Mouse (Mus musculus) heart, adult 2 months (tissue): ENCODE results near the gene Ggact. TPM values are rescaled to one million over a fixed set of nuclear protein-coding genes. Genes with fewer than 3 reads are reported as not detected.

ENCODE experiments used
- DNase-seq, 2 experiments: peaks; one replicate each; pipeline ENCODE4 v3.0.0; 2021
- H3K27ac ChIP-seq: fragments of 200-600 bp; 2 replicates; pipeline ENCODE4 v1.8.1; 2022
- H3K27me3 ChIP-seq: fragments of 200-500 bp; 2 replicates; pipeline ENCODE4 v1.6.1; 2012; ENCODE audit warnings: mild to moderate bottlenecking, low read length, inconsistent platforms, mixed read lengths; ENCODE audit not compliant: control insufficient read depth, insufficient read depth
- H3K36me3 ChIP-seq: fragments of 200-500 bp; 2 replicates; pipeline ENCODE4 v1.6.1; 2012; ENCODE audit warnings: low read length, inconsistent platforms; ENCODE audit not compliant: control insufficient read depth, insufficient read depth
- H3K4me1 ChIP-seq: fragments of 200-500 bp; 2 replicates; pipeline ENCODE4 v1.6.1; 2011; ENCODE audit warnings: low read length; ENCODE audit not compliant: control insufficient read depth, insufficient read depth
- H3K4me3 ChIP-seq: fragments of 200-600 bp; 2 replicates; pipeline ENCODE4 v1.8.1; 2022
- H3K79me2 ChIP-seq: fragments of 200-500 bp; replicated peaks from 2 replicates; pipeline ENCODE4 v1.6.1; 2012; ENCODE audit warnings: mild to moderate bottlenecking, inconsistent platforms, low read length, moderate library complexity, mixed read lengths; ENCODE audit not compliant: control insufficient read depth, insufficient read depth
- H3K9ac ChIP-seq: fragments of 200-500 bp; 2 replicates; pipeline ENCODE4 v1.6.1; 2012; ENCODE audit warnings: low read depth, mild to moderate bottlenecking, control low read depth, inconsistent platforms, low read length, mixed read lengths
- CTCF ChIP-seq: fragments of 200-600 bp; IDR thresholded peaks from 2 replicates; pipeline ENCODE4 v1.8.1; 2022; ENCODE audit warnings: antibody characterized with exemption, mild to moderate bottlenecking, moderate library complexity
- EP300 ChIP-seq: fragments of 200-500 bp; IDR thresholded peaks from 2 replicates; pipeline ENCODE4 v1.6.1; 2011; ENCODE audit warnings: low read depth, low read length, control low read depth; ENCODE audit not compliant: insufficient read depth
- POLR2A ChIP-seq: fragments of 200-500 bp; IDR thresholded peaks from 2 replicates; pipeline ENCODE4 v1.6.1; 2011; ENCODE audit warnings: mild to moderate bottlenecking, low read depth, low read length, control low read depth; ENCODE audit not compliant: insufficient read depth
- WGBS: fragments of 180-500 bp; shearing (Covaris S2); methylation state at CpG from one replicate; pipeline ENCODE4 v1.1.7; 2018; 5-methylcytosine and 5-hydroxymethylcytosine counted together
- intact Hi-C: fragments of 180-260 bp; cut with DNase I; formaldehyde crosslinking; loops from one replicate; pipeline ENCODE4 v1.15.1; 2025
- polyA plus RNA-seq: library from polyadenylated mRNA; depleted of rRNA; stranded (reverse); fragments of >200 nt; gene quantifications from 2 replicates; pipeline ENCODE4 v1.2.3, GENCODE M21; 2012
- total RNA-seq, 2 experiments: library from RNA; stranded (reverse); gene quantifications; 2 replicates each; pipeline ENCODE4 v1.2.3; 2021

Gene Ggact
- total and polyA plus RNA-seq, 3 experiments = 22.5 to 27.1 (median 25.6) TPM

- 65% methylated on average over 10 of the region's 10 CpGs for WGBS
- Histone ChIP-seq H3K27me3 (no peaks in the 10 kb centered on the region), H3K27ac (no peak overlapping the region), H3K79me2 (no peaks in the 10 kb centered on the region), H3K4me3 (no peak overlapping the region), H3K4me1 (peaks cover 1% of the 10 kb centered on the region; the same call in 1 of the 2 replicates), H3K9ac (no peak overlapping the region), H3K36me3 (no peaks in the 10 kb centered on the region)
- DNase-seq = no peak
- no peak for TF ChIP-seq CTCF
- no peak for TF ChIP-seq EP300
- TF ChIP-seq POLR2A = no peak
- intact Hi-C loops = no loop called here
These were observed 29.6 kb downstream of the Ggact start for GRCm38 (mm10) chr14:122883821-122884584.

DNA sequence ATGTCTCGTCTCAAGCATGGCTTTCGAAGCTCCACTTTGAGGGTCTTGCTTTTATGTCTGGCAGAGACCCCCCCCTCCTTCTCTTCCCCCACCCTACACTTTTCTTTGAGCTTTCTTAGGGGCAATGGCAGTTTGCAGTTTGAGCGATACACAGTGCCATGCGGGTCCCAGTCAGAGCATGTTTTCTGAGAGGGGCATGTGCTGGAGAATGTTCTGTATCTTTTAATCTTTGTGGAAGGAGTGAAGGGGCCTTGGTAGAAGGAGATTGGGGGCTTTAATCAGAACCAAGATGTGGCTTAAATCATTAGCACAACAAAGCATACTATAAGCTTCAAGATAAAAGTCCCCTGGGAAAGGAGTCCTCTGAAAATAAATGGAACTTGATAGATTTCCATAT is 30.1 kb downstream of the Ggact start:
- Histone ChIP-seq H3K27ac (no peak overlapping the region), H3K4me3 (no peak overlapping the region), H3K4me1 (peaks cover 1% of the 10 kb centered on the region; the same call in 1 of the 2 replicates), H3K9ac (no peak overlapping the region), H3K27me3 (no peaks in the 10 kb centered on the region), H3K79me2 (no peaks in the 10 kb centered on the region), H3K36me3 (no peaks in the 10 kb centered on the region)
- 94% methylated on average over 4 of the region's 4 CpGs for whole genome bisulfite sequencing
- no peak for TF ChIP-seq POLR2A
- TF ChIP-seq EP300 = no peak
- no peak for TF ChIP-seq CTCF
- intact Hi-C loops = no loop called here
- DNase-seq = no peak

GRCm38 (mm10) chr14:122882795-122883409 is 30.7 kb downstream of the Ggact start:
- Histone ChIP-seq H3K27ac (no peak overlapping the region), H3K27me3 (no peaks in the 10 kb centered on the region), H3K4me1 (peaks cover 1% of the 10 kb centered on the region; the same call in 1 of the 2 replicates), H3K4me3 (no peak overlapping the region), H3K9ac (no peak overlapping the region), H3K79me2 (no peaks in the 10 kb centered on the region), H3K36me3 (no peaks in the 10 kb centered on the region)
- 89% methylated on average over 7 of the region's 7 CpGs for WGBS
- intact Hi-C loops = no loop called here
- no peak for DNase-seq
- TF ChIP-seq CTCF = no peak
- TF ChIP-seq POLR2A = no peak
- TF ChIP-seq EP300 = no peak

- 75% methylated on average over 9 of the region's 9 CpGs for whole genome bisulfite sequencing
- no peaks in the 10 kb centered on the region for H3K27me3 ChIP-seq
- no peak overlapping the region for H3K9ac ChIP-seq
- H3K4me1 ChIP-seq = no peaks in the 10 kb centered on the region
- H3K36me3 ChIP-seq = no peaks in the 10 kb centered on the region
- DNase-seq = no peak
- intact Hi-C loops = no loop called here
- no peak overlapping the region for H3K27ac ChIP-seq
- H3K79me2 ChIP-seq = no peaks in the 10 kb centered on the region
- TF ChIP-seq CTCF (no peak), POLR2A (no peak), EP300 (no peak)
- no peak overlapping the region for H3K4me3 ChIP-seq
These were observed 31.3 kb downstream of the Ggact start for GRCm38 (mm10) chr14:122882201-122882639.

GRCm38 (mm10) chr14:122881699-122882098 is 31.9 kb downstream of the Ggact start:
- intact Hi-C loops = no loop called here
- Histone ChIP-seq H3K4me1 (no peaks in the 10 kb centered on the region), H3K9ac (no peak overlapping the region), H3K79me2 (no peaks in the 10 kb centered on the region), H3K27ac (no peak overlapping the region), H3K27me3 (no peaks in the 10 kb centered on the region), H3K4me3 (no peak overlapping the region), H3K36me3 (no peaks in the 10 kb centered on the region)
- 73% methylated on average over 2 of the region's 2 CpGs for WGBS
- no peak for DNase-seq
- no peak for TF ChIP-seq CTCF
- no peak for TF ChIP-seq POLR2A
- no peak for TF ChIP-seq EP300

GRCm38 (mm10) chr14:122880291-122880690 is 33.3 kb downstream of the Ggact start:
- no peaks in the 10 kb centered on the region for H3K27me3 ChIP-seq
- WGBS = 86% methylated on average over 7 of the region's 7 CpGs
- intact Hi-C loops = no loop called here

More at GRCm38 (mm10) chr14:122880291-122880690, 33.3 kb downstream of the Ggact start:
- DNase-seq = no peak
- Histone ChIP-seq H3K4me3 (no peak overlapping the region), H3K4me1 (no peaks in the 10 kb centered on the region), H3K9ac (no peak overlapping the region), H3K36me3 (no peaks in the 10 kb centered on the region), H3K27ac (no peak overlapping the region), H3K79me2 (no peaks in the 10 kb centered on the region)
- no peak for TF ChIP-seq EP300
- TF ChIP-seq POLR2A = no peak
- no peak for TF ChIP-seq CTCF
